Mouse (Mus musculus) embryonic fibroblast, embryonic 13.5 days (primary cell): ENCODE data around the gene Fam83c.

Experiments
- CTCF ChIP-seq: IDR thresholded peaks from 2 replicates; pipeline ENCODE4 v1.5.1; 2011; ENCODE audit warnings: mild to moderate bottlenecking, control low read depth, low read length, moderate library complexity, borderline replicate concordance; ENCODE audit not compliant: insufficient read depth
- POLR2A ChIP-seq: IDR thresholded peaks from 2 replicates; pipeline ENCODE4 v1.6.1; 2011; ENCODE audit warnings: low read depth, mild to moderate bottlenecking, control low read depth, low read length, moderate library complexity

- TF ChIP-seq CTCF (no peak), POLR2A (no peak)
Measured at GRCm38 (mm10) chr2:155820779-155821178, 13.9 kb downstream of the Fam83c start.
